18 mouse cellular contexts compared by ENCODE assay signal in genomic region chr13:113689883-113690282, GRCm38 (mm10). TPM values are rescaled to one million over a fixed set of nuclear protein-coding genes. Genes with fewer than 3 reads are reported as not detected.
"Had no signal": no experiment of that assay in that cellular context is flagged by ENCODE, and none has a peak within 500 bp of the region (broad histone marks: within the 10 kb centered on the region; RNA-seq: fewer than 3 reads in every experiment).

No protein-coding gene starts in this region.

- H3K9ac ChIP-seq: intestine, embryonic 15.5 days; limb, embryonic 13.5 days; liver, embryonic 15.5 days; lung, embryonic 14.5 days; midbrain, embryonic 12.5 days had no signal

- DNase-seq: kidney, adult 18-20 months; left cerebral cortex, postnatal 4 days; lung, embryonic 14.5 days; lung, postnatal 10 days; lung, postnatal 4 days; right cerebral cortex, adult 18-20 months; right cerebral cortex, postnatal 25 days; thymus, postnatal 4 days had no signal

- H3K4me1 ChIP-seq: intestine, embryonic 15.5 days; limb, embryonic 13.5 days; midbrain, embryonic 12.5 days had no signal

- ATAC-seq: intestine, embryonic 15.5 days had no signal

- H3K36me3 ChIP-seq: intestine, embryonic 15.5 days; limb, embryonic 13.5 days; liver, embryonic 15.5 days; midbrain, embryonic 12.5 days had no signal

- H3K27me3 ChIP-seq: intestine, embryonic 15.5 days; limb, embryonic 13.5 days; liver, embryonic 15.5 days; megakaryocyte, embryonic 14.5 days; midbrain, embryonic 12.5 days had no signal

- H3K9me3 ChIP-seq: intestine, embryonic 15.5 days; limb, embryonic 13.5 days; liver, embryonic 15.5 days; midbrain, embryonic 12.5 days had no signal

- H3K27ac ChIP-seq: intestine, embryonic 15.5 days; kidney, postnatal 0 days; limb, embryonic 13.5 days; liver, embryonic 15.5 days; midbrain, embryonic 12.5 days had no signal

- H3K4me2 ChIP-seq: intestine, embryonic 15.5 days; limb, embryonic 13.5 days; liver, embryonic 15.5 days; lung, embryonic 14.5 days; midbrain, embryonic 12.5 days had no signal

- H3K4me3 ChIP-seq: intestine, embryonic 15.5 days; limb, embryonic 13.5 days; liver, embryonic 15.5 days; megakaryocyte, embryonic 14.5 days; midbrain, embryonic 12.5 days had no signal

RNA-seq across cellular contexts. Expression of gene Hspb3, which starts 26.4 kb away (rescaled TPM):
- total RNA-seq: midbrain, postnatal 0 days had no signal
- polyA plus RNA-seq: intestine, embryonic 15.5 days; kidney, postnatal 0 days; large intestine, adult 2 months; lung, embryonic 14.5 days; midbrain, embryonic 12.5 days; small intestine, adult 2 months; thymus, postnatal 0 days had no signal
